Mouse (Mus musculus) lung, embryonic 15.5 days (tissue): Measurements from ENCODE around the gene B3galt6. TPM values are rescaled to one million over a fixed set of nuclear protein-coding genes. Genes with fewer than 3 reads are reported as not detected.

Source experiments
- ATAC-seq: fragments of 200-750 bp; cut with Nextera tagmentation; 2 replicates; pipeline ENCODE4 v1.8.0; 2017; ENCODE audit warnings: moderate number of reproducible peaks, borderline replicate concordance; ENCODE audit not compliant: low FRiP score, low TSS enrichment; ENCODE audit errors: extremely low read depth
- H3K27ac ChIP-seq: fragments of 300-500 bp; sonication (generic); 2 replicates; pipeline ENCODE4 v1.5.1; 2015; ENCODE audit warnings: moderate library complexity, mild to moderate bottlenecking, inconsistent platforms
- H3K27me3 ChIP-seq: fragments of 300-500 bp; sonication (generic); 2 replicates; pipeline ENCODE4 v1.6.1; 2015; ENCODE audit warnings: inconsistent platforms
- H3K36me3 ChIP-seq: fragments of 300-500 bp; sonication (generic); 2 replicates; pipeline ENCODE4 v1.6.1; 2015; ENCODE audit warnings: inconsistent platforms
- H3K4me1 ChIP-seq: fragments of 300-500 bp; sonication (generic); 2 replicates; pipeline ENCODE4 v1.6.1; 2015; ENCODE audit warnings: inconsistent platforms
- H3K4me2 ChIP-seq: fragments of 300-500 bp; sonication (generic); 2 replicates; pipeline ENCODE4 v1.6.1; 2015; ENCODE audit warnings: inconsistent platforms, mild to moderate bottlenecking, moderate library complexity
- H3K4me3 ChIP-seq: fragments of 300-500 bp; sonication (generic); 2 replicates; pipeline ENCODE4 v1.5.1; 2015; ENCODE audit warnings: mild to moderate bottlenecking, inconsistent platforms
- H3K9ac ChIP-seq: fragments of 300-500 bp; sonication (generic); 2 replicates; pipeline ENCODE4 v1.6.1; 2015; ENCODE audit warnings: inconsistent platforms
- H3K9me3 ChIP-seq: fragments of 300-500 bp; sonication (generic); 2 replicates; pipeline ENCODE4 v1.6.1; 2016; ENCODE audit warnings: inconsistent platforms
- WGBS: fragments of 180-500 bp; shearing (Covaris S2); methylation state at CpG from one replicate; pipeline ENCODE4 v1.1.7; 2015; 5-methylcytosine and 5-hydroxymethylcytosine counted together
- polyA plus RNA-seq: library from polyadenylated mRNA; unstranded; fragments of >200 nt; fragmentation: Nextera tagmentation; extraction: Ambion mirVana; gene quantifications from 2 replicates; pipeline ENCODE4 v1.2.1, GENCODE M21; 2015

B3galt6 gene
- polyA plus RNA-seq: 16.4 and 17.0 TPM in 2 replicates

- H3K4me1 ChIP-seq: peaks cover 32% of the 10 kb centered on the region
- peak within 1 kb of the TSS; percentile 80 for H3K9ac ChIP-seq
- ATAC-seq: peak; percentile 87
- peak within 1 kb of the TSS; percentile 87 for H3K4me3 ChIP-seq
- H3K36me3 ChIP-seq: peaks cover 13% of the 10 kb centered on the region
- H3K9me3 ChIP-seq: no peaks in the 10 kb centered on the region
- peak within 1 kb of the TSS; percentile 97 for H3K27ac ChIP-seq
- WGBS: 1% methylated on average over 99 of the region's 99 CpGs
- H3K27me3 ChIP-seq: no peaks in the 10 kb centered on the region
- peak within 1 kb of the TSS; percentile 97 for H3K4me2 ChIP-seq
These were observed at the start of gene B3galt6, which contains the start of gene Sdf4 for GRCm38 (mm10) chr4:155992241-155992905. Gene B3galt6 (minus strand): TSS chr4:155992649. Gene Sdf4 (plus strand): TSS chr4:155992872.

- H3K4me2 ChIP-seq: peak overlapping the region; percentile 19; the same call in 1 of the 2 replicates
- H3K27ac ChIP-seq: no peak overlapping the region
- WGBS: 16% methylated on average over 25 of the region's 25 CpGs
- peak overlapping the region; percentile 17; the same call in 1 of the 2 replicates for H3K4me3 ChIP-seq
- H3K27me3 ChIP-seq: peaks cover 22% of the 10 kb centered on the region
- no peak for ATAC-seq
- H3K36me3 ChIP-seq: no peaks in the 10 kb centered on the region
- H3K9me3 ChIP-seq: no peaks in the 10 kb centered on the region
- H3K4me1 ChIP-seq: peaks cover 21% of the 10 kb centered on the region
- no peak overlapping the region for H3K9ac ChIP-seq
These were observed 42.5 kb upstream of the B3galt6 start for GRCm38 (mm10) chr4:156034901-156035300.

- Histone ChIP-seq H3K9me3 (no peaks in the 10 kb centered on the region), H3K4me1 (peaks cover 21% of the 10 kb centered on the region), H3K4me3 (no peak overlapping the region; the same call in 1 of the 2 replicates), H3K27ac (no peak overlapping the region), H3K9ac (no peak overlapping the region), H3K27me3 (peaks cover 22% of the 10 kb centered on the region), H3K36me3 (0 out of 2 replicates have a peak, but pooled peaks cover 2% of the 10 kb centered on the region), H3K4me2 (no peak overlapping the region)
- no peak for ATAC-seq
- WGBS: 69% methylated on average over 4 of the region's 4 CpGs
These were observed 41.9 kb upstream of the B3galt6 start for GRCm38 (mm10) chr4:156034301-156034700.

- no peak for ATAC-seq
- H3K4me3 ChIP-seq: no peak overlapping the region
- H3K9ac ChIP-seq: no peak overlapping the region
- no peaks in the 10 kb centered on the region for H3K9me3 ChIP-seq
- peaks cover 22% of the 10 kb centered on the region for H3K27me3 ChIP-seq
- H3K4me2 ChIP-seq: no peak overlapping the region
- WGBS: 48% methylated on average over 6 of the region's 6 CpGs
- H3K4me1 ChIP-seq: peaks cover 21% of the 10 kb centered on the region
- no peak overlapping the region for H3K27ac ChIP-seq
- H3K36me3 ChIP-seq: 0 out of 2 replicates have a peak, but pooled peaks cover 2% of the 10 kb centered on the region
These were observed 41.1 kb upstream of the B3galt6 start for GRCm38 (mm10) chr4:156033476-156034119.

- ATAC-seq: no peak
- no peak overlapping the region for H3K9ac ChIP-seq
- no peak overlapping the region for H3K4me2 ChIP-seq
- peaks cover 21% of the 10 kb centered on the region for H3K4me1 ChIP-seq
- H3K27ac ChIP-seq: no peak overlapping the region
- 62% methylated on average over 4 of the region's 4 CpGs for WGBS
- no peaks in the 10 kb centered on the region for H3K9me3 ChIP-seq
- H3K36me3 ChIP-seq: peaks cover 8% of the 10 kb centered on the region; the same call in 1 of the 2 replicates
- peaks cover 22% of the 10 kb centered on the region for H3K27me3 ChIP-seq
- H3K4me3 ChIP-seq: no peak overlapping the region
These were observed 40.4 kb upstream of the B3galt6 start for GRCm38 (mm10) chr4:156032856-156033255.

- H3K9ac ChIP-seq: peak overlapping the region; percentile 64
- H3K4me2 ChIP-seq: peak overlapping the region; percentile 75
- H3K36me3 ChIP-seq: peaks cover 8% of the 10 kb centered on the region; the same call in 1 of the 2 replicates
- H3K27me3 ChIP-seq: peaks cover 22% of the 10 kb centered on the region
- H3K4me1 ChIP-seq: peaks cover 21% of the 10 kb centered on the region
- no peaks in the 10 kb centered on the region for H3K9me3 ChIP-seq
- WGBS: 2% methylated on average over 24 of the region's 24 CpGs
- H3K27ac ChIP-seq: peak overlapping the region; percentile 92
- peak; percentile 93 for ATAC-seq
- peak overlapping the region; percentile 55 for H3K4me3 ChIP-seq
These were observed 39.3 kb upstream of the B3galt6 start for GRCm38 (mm10) chr4:156031593-156032391.

- peaks cover 8% of the 10 kb centered on the region; the same call in 1 of the 2 replicates for H3K36me3 ChIP-seq
- H3K9me3 ChIP-seq: no peaks in the 10 kb centered on the region
- peak overlapping the region; percentile 92 for H3K27ac ChIP-seq
- H3K4me3 ChIP-seq: peak overlapping the region; percentile 55
- peaks cover 21% of the 10 kb centered on the region for H3K27me3 ChIP-seq
- 8% methylated on average over 7 of the region's 7 CpGs for WGBS
- ATAC-seq: peak; percentile 29; the same call in 1 of the 2 replicates
- peaks cover 25% of the 10 kb centered on the region for H3K4me1 ChIP-seq
- peak overlapping the region; percentile 64 for H3K9ac ChIP-seq
- H3K4me2 ChIP-seq: peak overlapping the region; percentile 75
These were observed 38.8 kb upstream of the B3galt6 start for GRCm38 (mm10) chr4:156031255-156031592.

- WGBS: 39% methylated on average over 9 of the region's 9 CpGs
- Histone ChIP-seq H3K36me3 (peaks cover 8% of the 10 kb centered on the region; the same call in 1 of the 2 replicates), H3K27ac (peak overlapping the region; percentile 92; the same call in 1 of the 2 replicates), H3K4me1 (peaks cover 30% of the 10 kb centered on the region), H3K4me2 (peak overlapping the region; percentile 75), H3K9ac (peak overlapping the region; percentile 64), H3K27me3 (peaks cover 15% of the 10 kb centered on the region), H3K4me3 (peak overlapping the region; percentile 55), H3K9me3 (no peaks in the 10 kb centered on the region)
- no peak for ATAC-seq
These were observed 38.2 kb upstream of the B3galt6 start for GRCm38 (mm10) chr4:156030651-156031118.

- no peaks in the 10 kb centered on the region for H3K27me3 ChIP-seq
- peaks cover 32% of the 10 kb centered on the region for H3K4me1 ChIP-seq
- no peak overlapping the region for H3K4me3 ChIP-seq
- H3K9me3 ChIP-seq: no peaks in the 10 kb centered on the region
- ATAC-seq: no peak
- no peak overlapping the region for H3K4me2 ChIP-seq
- no peak overlapping the region for H3K9ac ChIP-seq
- H3K36me3 ChIP-seq: peaks cover 8% of the 10 kb centered on the region; the same call in 1 of the 2 replicates
- WGBS: 82% methylated on average over 7 of the region's 7 CpGs
- no peak overlapping the region for H3K27ac ChIP-seq
These were observed 36.1 kb upstream of the B3galt6 start for GRCm38 (mm10) chr4:156028580-156028979.

GRCm38 (mm10) chr4:156026013-156026412 is 33.6 kb upstream of the B3galt6 start, which contains the start of gene Tnfrsf18:
Gene Tnfrsf18 (plus strand): TSS chr4:156026164.
- H3K4me2 ChIP-seq: no peak within 1 kb of the TSS
- H3K36me3 ChIP-seq: peaks cover 8% of the 10 kb centered on the region; the same call in 1 of the 2 replicates
- H3K27ac ChIP-seq: no peak within 1 kb of the TSS
- no peaks in the 10 kb centered on the region for H3K27me3 ChIP-seq
- WGBS: 18% methylated on average over 4 of the region's 4 CpGs
- ATAC-seq: peak; percentile 41; the same call in 1 of the 2 replicates
- H3K4me1 ChIP-seq: peaks cover 21% of the 10 kb centered on the region
- H3K9ac ChIP-seq: no peak within 1 kb of the TSS
- H3K4me3 ChIP-seq: no peak within 1 kb of the TSS
- no peaks in the 10 kb centered on the region for H3K9me3 ChIP-seq

GRCm38 (mm10) chr4:156024184-156024583 is 31.7 kb upstream of the B3galt6 start:
- Histone ChIP-seq H3K4me1 (peaks cover 11% of the 10 kb centered on the region), H3K27ac (no peak overlapping the region), H3K27me3 (no peaks in the 10 kb centered on the region), H3K9me3 (no peaks in the 10 kb centered on the region), H3K9ac (no peak overlapping the region), H3K4me3 (no peak overlapping the region), H3K4me2 (no peak overlapping the region), H3K36me3 (peaks cover 6% of the 10 kb centered on the region; the same call in 1 of the 2 replicates)
- ATAC-seq: no peak
- WGBS: 89% methylated on average over 7 of the region's 7 CpGs
